Mouse (Mus musculus): Measurements from ENCODE around the gene Crybg2.

Gene Crybg2

DNA sequence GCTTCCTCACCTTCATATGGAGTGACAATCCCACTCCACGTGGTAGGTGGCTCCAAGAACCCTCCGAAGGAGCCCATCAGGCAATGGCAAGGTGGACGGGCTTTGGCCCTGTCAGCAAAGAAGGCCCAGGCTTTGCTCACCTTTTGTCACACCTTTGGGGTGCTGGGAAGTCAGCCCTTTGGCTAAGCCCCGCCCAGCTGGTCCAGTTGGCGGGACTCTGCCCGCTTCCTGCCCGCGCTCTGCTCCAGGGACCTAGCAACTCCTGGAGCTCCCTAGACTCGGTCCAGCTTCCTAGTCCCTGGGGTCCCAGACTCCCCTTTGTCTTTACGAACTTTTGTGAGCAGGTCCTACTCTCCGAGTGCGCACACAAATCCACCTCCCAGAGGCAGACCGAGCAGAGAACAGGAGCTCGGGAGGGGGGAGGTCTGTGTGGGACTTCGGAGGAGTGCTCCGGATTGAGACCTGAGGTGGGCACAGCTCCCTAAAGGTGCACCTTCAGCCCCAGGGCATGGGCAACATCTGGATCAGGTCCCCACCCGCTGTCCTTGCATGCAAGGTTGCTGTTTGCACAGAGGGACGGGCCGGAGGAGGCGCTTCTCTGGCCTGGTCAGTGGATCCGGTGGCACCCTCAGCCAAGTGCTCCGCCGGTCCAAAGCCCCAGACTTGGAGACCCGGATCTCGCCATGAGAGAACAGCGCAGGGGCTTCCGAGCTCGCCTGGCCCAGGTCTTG is at the start of gene Crybg2:
Gene Crybg2 (plus strand): TSS at position 681 of the 731 bp plus-strand sequence.
- DNase-seq: no peak

DNA sequence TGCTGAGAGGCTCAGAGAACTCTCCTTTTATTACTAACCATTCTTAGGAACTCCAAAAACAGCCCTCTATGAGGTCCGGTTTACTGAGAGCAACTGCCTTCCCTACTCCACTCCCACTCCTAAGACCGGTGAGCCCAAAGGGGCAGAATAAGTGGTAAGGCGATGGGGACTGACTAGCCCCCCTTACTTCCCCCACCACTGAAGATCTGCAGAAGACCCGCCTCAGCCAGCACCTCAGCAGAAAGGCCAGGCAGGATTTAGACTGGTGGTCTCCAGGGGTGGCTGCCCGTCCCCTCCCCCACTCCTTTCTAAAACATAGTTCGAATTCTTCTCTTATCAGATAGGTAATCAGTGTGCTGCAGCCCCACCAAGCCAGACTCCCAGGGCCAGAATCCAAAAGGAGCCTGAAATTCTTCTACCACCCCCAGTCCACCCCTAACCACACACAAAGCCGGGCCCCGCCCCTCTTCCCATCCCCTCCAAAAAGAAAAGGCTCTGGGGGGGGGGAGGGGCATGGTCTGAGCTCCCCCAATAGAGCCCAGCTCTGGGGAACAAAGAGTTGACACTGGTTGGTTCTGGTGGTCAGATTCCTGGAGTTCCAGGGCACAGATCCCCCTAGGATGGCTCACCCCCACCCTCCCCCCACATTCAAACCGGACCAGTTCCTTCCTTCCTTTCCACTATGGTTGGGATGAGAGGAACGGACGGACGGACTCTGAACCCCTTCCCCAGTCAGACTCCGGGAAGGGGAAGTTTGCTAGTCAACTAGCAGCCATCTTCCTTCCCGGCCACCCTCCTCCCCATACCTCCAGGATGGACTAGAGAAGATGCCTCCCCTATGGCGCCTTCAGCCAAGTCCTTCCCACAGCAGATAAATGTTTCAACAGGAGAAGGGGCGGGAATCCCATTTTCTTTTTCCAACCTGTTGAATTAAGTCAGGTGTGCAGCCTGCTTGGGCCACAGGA is 48.9 kb upstream of the Crybg2 start:
- no peak for DNase-seq

GRCm38 (mm10) chr4:134012858-134013528 is 47.6 kb upstream of the Crybg2 start:
- DNase-seq: no peak

- DNase-seq: no peak
Measured at GRCm38 (mm10) chr4:134016208-134016607, 44.4 kb upstream of the Crybg2 start.

DNA sequence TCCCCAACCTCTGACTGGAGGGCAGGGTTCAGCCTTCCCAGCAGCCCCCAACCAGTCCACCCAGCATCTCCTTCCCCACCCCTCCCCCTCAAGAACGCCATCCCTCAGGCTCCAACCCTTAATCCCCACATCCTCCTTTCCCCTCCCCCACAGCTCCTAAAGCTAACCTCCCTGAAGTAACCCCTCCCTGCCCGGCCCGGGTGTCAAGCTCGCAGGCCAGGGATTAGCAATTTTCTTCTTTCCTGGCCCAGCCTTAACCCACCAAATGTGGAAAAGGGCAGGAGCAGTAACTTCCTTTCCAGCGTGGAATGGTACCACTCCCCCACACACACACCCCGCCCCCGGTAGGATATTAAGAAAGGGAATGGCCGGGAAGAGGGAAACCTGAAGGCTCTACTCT is 43.8 kb upstream of the Crybg2 start:
- DNase-seq: no peak

GRCm38 (mm10) chr4:134017201-134017865 is 43.3 kb upstream of the Crybg2 start:
- DNase-seq: no peak

DNA sequence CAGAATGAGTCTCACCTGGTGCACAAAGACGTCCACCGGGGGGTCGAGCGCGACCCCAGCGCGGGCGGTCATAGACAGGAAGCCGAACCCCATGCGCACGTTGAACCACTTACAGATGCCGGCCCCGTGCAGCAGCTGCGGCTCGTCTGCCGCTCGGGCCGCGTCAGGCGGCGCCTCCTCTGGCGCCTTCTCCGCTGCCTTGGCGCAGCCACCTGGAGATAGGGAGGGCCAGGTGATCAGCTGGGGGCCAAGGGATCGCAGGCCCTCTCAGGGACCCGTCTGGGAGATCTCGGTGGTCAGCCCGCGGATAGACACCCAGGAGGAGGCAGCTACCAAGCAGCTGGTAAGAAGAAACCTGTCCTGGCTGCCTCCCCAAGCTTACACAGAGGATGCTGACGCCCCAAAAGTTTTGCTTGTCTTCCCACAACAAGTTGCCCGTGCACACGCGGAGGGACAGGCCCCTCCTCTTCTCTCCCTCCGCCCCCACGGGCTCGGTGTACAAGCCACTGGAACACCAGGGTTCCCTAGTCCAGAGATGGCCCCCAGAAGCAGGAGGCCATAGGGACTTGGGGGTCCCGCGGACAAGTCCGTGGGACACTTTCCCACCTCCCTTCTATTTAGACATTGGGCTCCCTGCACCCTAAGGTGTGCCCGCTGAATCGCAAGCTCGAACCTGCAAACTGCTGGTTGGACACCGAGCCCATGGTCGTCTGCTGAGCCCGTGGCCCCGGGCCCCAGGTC is 42.4 kb upstream of the Crybg2 start:
- DNase-seq: no peak

- no peak for DNase-seq
Measured at GRCm38 (mm10) chr4:134018779-134019145, 41.9 kb upstream of the Crybg2 start, which contains the start of gene Lin28a. TSS of gene Lin28a (minus strand) at chr4:134018841.

GRCm38 (mm10) chr4:134019210-134019609 is 41.4 kb upstream of the Crybg2 start:
- no peak for DNase-seq

- no peak for DNase-seq
Measured at GRCm38 (mm10) chr4:134019641-134020351, 40.8 kb upstream of the Crybg2 start.

DNA sequence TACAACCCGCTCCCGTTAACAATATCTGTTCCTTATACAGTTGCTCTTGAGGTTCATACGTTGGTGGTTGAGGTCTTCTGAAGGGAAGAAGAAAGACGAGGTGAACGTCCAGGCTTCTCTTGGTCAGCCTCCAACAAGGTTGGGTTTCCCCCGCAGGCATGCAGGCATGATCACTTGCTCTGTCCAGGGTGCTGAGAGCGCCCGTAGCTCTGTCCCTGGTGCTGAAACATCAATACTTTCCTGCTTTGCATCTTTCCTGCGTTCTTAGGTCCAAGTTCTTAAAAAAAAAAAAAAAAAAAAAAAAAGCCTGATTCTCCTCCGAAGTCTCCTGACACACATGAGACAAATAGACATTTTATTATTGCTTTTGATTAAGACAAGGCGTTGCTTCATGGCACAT is 40.0 kb upstream of the Crybg2 start:
- peak; percentile 76 to 86 for DNase-seq

DNA sequence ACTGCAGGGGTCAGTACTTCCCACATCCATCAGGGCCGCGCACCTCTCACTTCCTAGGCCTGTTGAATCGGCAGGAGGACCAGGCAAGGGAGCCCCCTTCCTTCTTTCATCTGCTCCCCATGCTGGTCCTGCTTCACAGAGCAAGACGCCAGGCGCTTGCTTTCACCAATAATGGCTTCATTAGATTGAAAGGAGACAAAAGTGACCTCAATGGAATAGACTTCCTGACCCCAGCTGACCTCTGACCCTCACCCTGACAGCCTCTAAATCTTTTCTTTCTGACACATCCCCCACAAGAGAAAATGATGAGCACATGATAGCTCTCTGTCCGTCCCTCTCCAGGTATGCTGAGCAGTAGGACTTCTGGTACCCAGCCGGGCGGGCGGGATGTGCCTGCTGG is 34.8 kb upstream of the Crybg2 start:
- no peak for DNase-seq

DNA sequence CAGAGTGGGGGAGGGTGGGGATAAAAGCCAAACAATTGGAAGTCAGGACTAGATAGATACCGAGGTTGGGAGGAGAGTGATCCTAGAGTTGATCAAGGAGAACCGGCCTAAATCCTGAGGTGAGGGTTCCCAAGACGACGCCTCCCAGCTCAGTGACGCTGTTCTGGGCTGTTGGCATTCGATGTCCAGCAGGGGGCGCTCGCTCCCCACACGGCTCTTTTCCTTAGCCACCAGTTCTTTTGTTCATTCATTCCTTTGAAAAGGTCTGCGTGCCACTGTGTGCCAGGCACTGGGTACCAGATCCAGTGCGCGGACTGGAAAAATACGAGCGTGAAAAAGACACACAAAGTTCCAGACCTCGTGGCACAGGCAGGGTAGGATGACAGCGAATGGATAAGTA is 24.7 kb upstream of the Crybg2 start:
- DNase-seq: peak; percentile 78 to 80

DNA sequence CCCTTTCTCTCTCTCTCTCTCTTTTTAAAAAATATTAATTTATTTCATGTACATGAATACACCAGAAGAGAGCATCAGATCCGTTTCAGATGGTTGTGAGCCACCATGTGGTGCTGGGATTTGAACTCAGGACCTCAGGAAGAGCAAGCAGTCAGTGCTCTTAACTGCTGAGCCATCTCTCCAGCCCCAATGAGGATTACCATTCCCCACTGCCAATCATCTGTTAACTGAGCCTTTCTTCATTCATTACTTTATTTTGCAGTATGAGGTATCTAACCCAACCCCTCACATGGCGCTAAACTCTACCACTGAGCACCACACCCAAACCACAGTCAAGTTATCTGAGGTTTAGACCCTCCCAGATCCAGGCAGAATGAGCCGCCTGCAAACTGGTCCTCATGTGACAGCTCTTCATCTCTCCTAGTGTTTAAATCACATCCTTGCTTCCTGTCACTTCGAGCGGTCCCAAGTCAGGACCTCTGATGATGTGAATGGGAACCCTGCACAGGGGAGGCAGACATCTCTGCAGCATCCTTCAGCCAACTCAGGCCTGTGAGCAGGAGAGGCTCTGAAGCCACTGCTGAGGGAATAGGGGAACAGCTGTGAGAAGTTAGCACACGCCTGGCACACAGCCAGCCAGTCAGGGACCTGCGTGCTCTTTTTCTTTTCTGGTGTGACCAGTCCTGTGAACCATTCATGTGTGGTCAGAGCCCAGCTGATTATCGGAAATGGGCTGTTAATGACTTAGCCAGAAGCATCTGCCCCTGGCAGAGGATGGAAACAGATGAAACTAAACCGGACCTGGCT is 19.1 kb upstream of the Crybg2 start:
- DNase-seq: peak in 1 of 2 experiments; percentile 24

- no peak for DNase-seq
Measured at GRCm38 (mm10) chr4:134043041-134043440, 17.6 kb upstream of the Crybg2 start.

DNA sequence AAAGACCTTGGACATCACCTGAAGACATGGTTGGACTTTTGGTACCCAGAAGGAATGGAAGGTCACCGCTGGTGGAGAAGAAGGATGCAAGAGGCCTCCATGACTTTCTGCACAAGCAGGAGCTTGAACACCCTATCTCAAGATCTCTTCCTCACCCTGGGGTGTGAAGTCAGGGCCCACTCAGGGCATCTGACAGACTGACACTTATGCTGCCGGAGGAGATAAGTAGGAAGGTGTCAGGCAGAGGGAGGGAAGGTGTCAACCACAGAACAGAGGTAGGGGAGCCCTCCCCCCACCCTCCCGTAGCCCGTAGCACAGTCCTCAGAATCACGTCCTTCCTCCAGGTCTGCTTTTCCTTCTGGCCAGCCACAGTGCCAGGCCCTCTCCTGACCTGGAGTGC is 13.0 kb upstream of the Crybg2 start:
- DNase-seq: no peak

DNA sequence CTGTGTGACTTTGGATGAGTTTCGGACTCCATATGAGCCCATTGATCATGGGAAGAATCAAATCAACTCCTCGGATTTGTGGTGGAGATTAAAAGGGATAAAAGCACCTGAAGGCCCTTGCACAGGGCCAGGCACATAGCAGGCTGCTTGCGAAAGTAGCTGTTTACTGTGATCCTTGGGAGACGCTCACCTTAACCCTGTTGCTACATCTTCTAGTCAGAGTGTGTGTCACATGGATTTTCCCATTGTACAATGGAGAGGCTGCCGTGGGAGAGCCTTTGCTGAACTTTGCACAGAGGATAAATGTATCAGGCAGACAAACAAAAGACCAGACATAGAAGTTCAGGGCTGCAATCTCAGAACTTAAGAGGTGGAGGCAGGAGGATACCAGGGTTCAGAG is 8.7 kb upstream of the Crybg2 start:
- DNase-seq: no peak

GRCm38 (mm10) chr4:134052560-134052959 is 8.1 kb upstream of the Crybg2 start:
- no peak for DNase-seq

- no peak for DNase-seq
Measured at GRCm38 (mm10) chr4:134053538-134053937, 7.1 kb upstream of the Crybg2 start, which contains the start of gene Zfp683. TSS of gene Zfp683 (plus strand) at chr4:134053838.

DNA sequence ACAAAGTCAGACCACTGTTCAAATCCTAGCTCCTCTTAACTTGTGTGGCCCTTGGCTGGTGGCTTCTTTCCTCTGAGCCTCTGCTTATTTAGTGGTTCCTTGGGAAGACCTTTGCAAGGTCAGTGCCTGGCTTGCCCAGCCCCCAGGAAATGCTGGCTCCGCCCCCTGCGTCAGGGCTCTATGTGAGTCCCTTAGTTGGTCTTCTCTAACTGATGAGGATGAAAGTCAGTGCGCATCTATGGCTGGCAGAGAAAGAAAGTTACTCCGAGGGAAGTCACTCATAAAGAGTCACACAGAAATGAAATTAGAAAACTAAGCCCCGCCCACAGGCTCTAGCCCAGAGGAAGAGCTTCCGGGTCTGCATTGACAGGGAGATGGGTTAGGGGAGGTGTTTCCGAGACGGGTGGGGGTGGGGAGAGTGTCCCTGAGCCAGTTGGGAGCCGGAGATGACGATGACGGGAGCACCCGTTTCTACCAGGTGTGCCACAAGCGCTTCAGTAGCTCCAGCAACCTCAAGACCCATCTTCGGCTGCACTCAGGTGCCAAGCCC is 2.4 kb upstream of the Crybg2 start:
- no peak for DNase-seq
